ENCODE assay signal across 18 mouse cellular contexts in the genomic region with DNA sequence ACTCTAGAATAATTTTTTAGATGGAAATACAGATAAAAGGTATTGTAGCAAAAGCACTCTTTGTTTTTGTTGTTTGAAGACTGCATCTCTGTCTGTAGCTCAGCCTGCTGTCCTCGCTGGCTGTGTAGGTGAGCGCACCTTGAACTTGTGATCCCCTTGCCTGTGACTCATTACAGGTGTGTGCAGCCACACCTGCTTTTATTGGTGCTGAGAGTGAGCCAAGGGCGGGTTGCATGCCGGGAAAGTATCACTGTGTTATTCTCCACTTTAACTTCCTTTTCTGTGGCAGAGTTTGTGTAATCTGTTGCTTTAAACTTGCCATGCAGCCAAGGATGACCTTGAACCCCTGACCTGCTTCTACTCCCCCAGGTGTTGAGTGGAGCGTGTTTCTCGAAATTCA.
"Had no signal": no experiment of that assay in that cellular context is flagged by ENCODE, and none has a peak within 500 bp of the region (broad histone marks: within the 10 kb centered on the region; RNA-seq: fewer than 3 reads in every experiment).

No protein-coding gene starts in this region.

- DNase-seq: kidney, adult 18-20 months; kidney, postnatal 36 days; lung, adult 2 months; lung, postnatal 36 days; midbrain, embryonic 14.5 days; retina, postnatal 1 day; right cerebral cortex, postnatal 4 days; thymus, postnatal 4 days had no signal

- H3K4me1 ChIP-seq: hindbrain, embryonic 13.5 days; limb, embryonic 10.5 days; midbrain, embryonic 10.5 days; neural tube, embryonic 12.5 days had no signal

- H3K4me2 ChIP-seq: hindbrain, embryonic 13.5 days; kidney, embryonic 15.5 days; neural tube, embryonic 12.5 days had no signal

- H3K27ac ChIP-seq: hindbrain, embryonic 13.5 days; hindbrain, postnatal 0 days; kidney, embryonic 15.5 days; layer of hippocampus, adult 2 months; limb, embryonic 10.5 days; liver, embryonic 14.5 days; midbrain, embryonic 10.5 days; neural tube, embryonic 12.5 days had no signal

- H3K9me3 ChIP-seq: hindbrain, embryonic 13.5 days; kidney, embryonic 15.5 days; limb, embryonic 10.5 days; midbrain, embryonic 10.5 days; neural tube, embryonic 12.5 days had no signal

- ATAC-seq: hindbrain, postnatal 0 days; lung, postnatal 0 days had no signal

- H3K4me3 ChIP-seq: hindbrain, embryonic 13.5 days; kidney, embryonic 15.5 days; layer of hippocampus, adult 2 months; limb, embryonic 10.5 days; midbrain, embryonic 10.5 days; myocyte; neural tube, embryonic 12.5 days had no signal

- H3K9ac ChIP-seq: hindbrain, embryonic 13.5 days; kidney, embryonic 15.5 days; liver, embryonic 14.5 days; neural tube, embryonic 12.5 days had no signal

- H3K27me3 ChIP-seq: hindbrain, embryonic 13.5 days; kidney, embryonic 15.5 days; neural tube, embryonic 12.5 days had no signal
